Mouse (Mus musculus) erythroblast, embryonic 14.5 days (primary cell): ENCODE data around the gene Orm1.

Experiments used
- GATA1 ChIP-seq: IDR thresholded peaks from 2 replicates; pipeline ENCODE4 v1.6.1; 2012; ENCODE audit warnings: low read length, inconsistent platforms, mixed read lengths
- TAL1 ChIP-seq: IDR thresholded peaks from 3 replicates; pipeline ENCODE4 v1.6.1; 2012; ENCODE audit warnings: low read length, inconsistent platforms, mixed read lengths

- TF ChIP-seq TAL1, result no peak
- no peak for TF ChIP-seq GATA1
Measured at GRCm38 (mm10) chr4:63383474-63383873, 39.1 kb downstream of the Orm1 start.
